Comparison of ENCODE assay signal across 10 mouse cellular contexts in genomic region chr8:117422343-117422742, GRCm38 (mm10).
A peak's percentile ranks its signal among the peaks of the same experiment; 100 is the strongest.
DNase-seq lines count a peak whose midpoint lies in the region; ATAC-seq and TF ChIP-seq lines count a peak whose summit lies in the region.
"Had no signal": no experiment of that assay in that cellular context is flagged by ENCODE, and none has a peak within 500 bp of the region (broad histone marks: within the 10 kb centered on the region; RNA-seq: fewer than 3 reads in every experiment).

No protein-coding gene starts in this region.

- no peak overlapping the region for H3K9ac ChIP-seq in heart, embryonic 13.5 days
- no peak overlapping the region for H3K9ac ChIP-seq in midbrain, embryonic 15.5 days
- H3K9ac ChIP-seq in midbrain, embryonic 13.5 days (replicated peaks) = no peak overlapping the region

- peaks cover 45% of the 10 kb centered on the region for H3K36me3 ChIP-seq in heart, embryonic 13.5 days
- peaks cover 5% of the 10 kb centered on the region; the same call in 1 of the 2 replicates for H3K36me3 ChIP-seq in midbrain, embryonic 15.5 days (replicated peaks)
- H3K36me3 ChIP-seq in midbrain, embryonic 13.5 days = peaks cover 63% of the 10 kb centered on the region

- TF ChIP-seq CTCF in left cerebral cortex, adult 2 months (IDR thresholded peaks at IDR 0.05) = no peak

- H3K4me3 ChIP-seq in heart, embryonic 13.5 days = no peak overlapping the region
- H3K4me3 ChIP-seq in midbrain, embryonic 15.5 days = no peak overlapping the region
- H3K4me3 ChIP-seq in midbrain, embryonic 13.5 days (replicated peaks) = no peak overlapping the region
- H3K4me3 ChIP-seq in left cerebral cortex, adult 2 months = no peak overlapping the region

- peak overlapping the region; percentile 63 for H3K4me2 ChIP-seq in heart, embryonic 13.5 days
- no peak overlapping the region for H3K4me2 ChIP-seq in midbrain, embryonic 15.5 days
- no peak overlapping the region for H3K4me2 ChIP-seq in midbrain, embryonic 13.5 days (replicated peaks)
- H3K4me2 ChIP-seq: liver, embryonic 11.5 days had no signal

- H3K27ac ChIP-seq in heart, embryonic 13.5 days (replicated peaks) = peak overlapping the region; percentile 90
- 0 out of 2 replicates have a peak overlapping the region, but pooled peaks have one; percentile 18 for H3K27ac ChIP-seq in midbrain, embryonic 15.5 days
- no peak overlapping the region for H3K27ac ChIP-seq in midbrain, embryonic 13.5 days
- peak overlapping the region; percentile 84 for H3K27ac ChIP-seq in left cerebral cortex, adult 2 months

- ATAC-seq in heart, embryonic 13.5 days (ENCODE audit: extremely low read depth, insufficient number of reproducible peaks, low FRiP score, low TSS enrichment) = no peak
- no peak for ATAC-seq in midbrain, embryonic 15.5 days (replicated peaks)
- ATAC-seq in midbrain, embryonic 13.5 days = no peak
- ATAC-seq: intestine, embryonic 16.5 days had no signal

- H3K4me1 ChIP-seq in heart, embryonic 13.5 days = peaks cover 33% of the 10 kb centered on the region
- H3K4me1 ChIP-seq in midbrain, embryonic 15.5 days = no peaks in the 10 kb centered on the region; the same call in 1 of the 2 replicates
- no peaks in the 10 kb centered on the region for H3K4me1 ChIP-seq in midbrain, embryonic 13.5 days (replicated peaks)

- DNase-seq in heart, adult 9 months (ENCODE audit: low spot score in 2 of 2) = no peak
- DNase-seq in left cerebral cortex, adult 2 months (ENCODE audit: extremely low spot score in 1 of 2, low spot score in 2 of 2) = peak; percentile 35 to 50
- DNase-seq in right cerebral cortex, postnatal 25 days = peak; percentile 57
- DNase-seq in natural killer cell, adult 2 months (ENCODE audit: low spot score in 2 of 2) = no peak
- DNase-seq: thymus, postnatal 25 days had no signal

- no peaks in the 10 kb centered on the region for H3K9me3 ChIP-seq in heart, embryonic 13.5 days
- no peaks in the 10 kb centered on the region for H3K9me3 ChIP-seq in midbrain, embryonic 15.5 days
- H3K9me3 ChIP-seq in midbrain, embryonic 13.5 days = no peaks in the 10 kb centered on the region

- intact Hi-C loops in left cerebral cortex, adult 2 months (cut with DNase I) = loop anchor here (2.0 kb wide), 1 partner anchor 36 kb away; no protein-coding TSS in a partner anchor

- WGBS in heart, embryonic 13.5 days = 69% methylated on average over 6 of the region's 6 CpGs
- 73% methylated on average over 6 of the region's 6 CpGs for WGBS in midbrain, embryonic 15.5 days
- 88% methylated on average over 6 of the region's 6 CpGs for WGBS in midbrain, embryonic 13.5 days

- H3K27me3 ChIP-seq in heart, embryonic 13.5 days (replicated peaks) = no peaks in the 10 kb centered on the region
- no peaks in the 10 kb centered on the region for H3K27me3 ChIP-seq in midbrain, embryonic 15.5 days (replicated peaks)
- no peaks in the 10 kb centered on the region for H3K27me3 ChIP-seq in midbrain, embryonic 13.5 days

Comparison
In these comparisons a context has a peak if more than half of its experiments do, and no peak if none do; other contexts are left out.
1. DNase-seq: peak in left cerebral cortex, adult 2 months (2 of 2) and right cerebral cortex, postnatal 25 days (single experiment); none in heart, adult 9 months (0 of 2) and natural killer cell, adult 2 months (0 of 2).